Mouse (Mus musculus) olfactory bulb, adult 2 months (tissue): ENCODE data around the gene 1600014C23Rik.

ENCODE experiments used
- CTCF ChIP-seq: fragments of 200-500 bp; IDR thresholded peaks from 2 replicates; pipeline ENCODE4 v1.5.1; 2012; ENCODE audit warnings: low read depth, mild to moderate bottlenecking, low read length, moderate library complexity; ENCODE audit not compliant: insufficient read depth
- POLR2A ChIP-seq: fragments of 200-500 bp; IDR thresholded peaks from 2 replicates; pipeline ENCODE4 v1.6.1; 2012; ENCODE audit warnings: mild to moderate bottlenecking, low read depth, low read length, moderate library complexity; ENCODE audit not compliant: insufficient read depth

DNA sequence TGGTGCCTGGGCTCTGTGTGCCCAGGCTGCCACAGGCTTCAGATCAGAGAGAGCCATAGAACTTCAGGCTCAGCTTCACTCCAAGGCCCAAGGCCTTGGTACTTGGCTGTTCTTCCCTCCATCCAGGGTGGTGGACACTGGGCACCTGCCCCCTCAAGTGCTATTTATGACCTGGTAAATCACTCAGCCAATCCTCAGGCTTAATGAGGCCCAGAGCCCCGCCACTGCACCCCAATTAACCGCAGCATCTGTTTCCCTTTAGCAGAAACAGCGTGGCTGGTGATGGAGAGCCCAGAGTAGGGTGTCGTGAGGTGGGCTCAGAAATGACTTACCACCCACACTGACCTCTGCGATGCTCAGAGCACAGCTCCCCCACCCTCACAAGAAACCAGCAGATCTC is 23.2 kb upstream of the 1600014C23Rik start:
- no peak for TF ChIP-seq CTCF
- no peak for TF ChIP-seq POLR2A
